Mouse (Mus musculus): ENCODE measurements around the gene Nid2. TPM values are rescaled to one million over a fixed set of nuclear protein-coding genes. Genes with fewer than 3 reads are reported as not detected.

The Nid2 gene
- polyA plus RNA-seq, 1 experiment, result 7.0 TPM

GRCm38 (mm10) chr14:19803222-19803621 lies 52.2 kb downstream of the Nid2 start:
- Histone ChIP-seq H3K4me3 (ENCODE audit: control insufficient read depth, low read depth, low read length) (no peak overlapping the region), H3K27ac (ENCODE audit: control insufficient read depth, insufficient read depth, low read depth, low read length) (no peak overlapping the region), H3K36me3 (ENCODE audit: control insufficient read depth, insufficient read depth, low read length) (no peaks in the 10 kb centered on the region), H3K27me3 (ENCODE audit: control insufficient read depth, insufficient read depth, low read length) (no peaks in the 10 kb centered on the region), H3K4me1 (ENCODE audit: control insufficient read depth, insufficient read depth, low read length) (peaks cover 7% of the 10 kb centered on the region)
- TF ChIP-seq CTCF (IDR thresholded peaks at IDR 0.05; ENCODE audit: control insufficient read depth, insufficient read depth, insufficient replicate concordance, low read depth, low read length) (no peak), POLR2A (IDR thresholded peaks at IDR 0.05; ENCODE audit: control insufficient read depth, low read depth, low read length) (no peak)

- Histone ChIP-seq H3K4me3 (ENCODE audit: control insufficient read depth, low read depth, low read length) (no peak overlapping the region), H3K4me1 (ENCODE audit: control insufficient read depth, insufficient read depth, low read length) (peaks cover 7% of the 10 kb centered on the region), H3K27me3 (ENCODE audit: control insufficient read depth, insufficient read depth, low read length) (no peaks in the 10 kb centered on the region), H3K36me3 (ENCODE audit: control insufficient read depth, insufficient read depth, low read length) (no peaks in the 10 kb centered on the region), H3K27ac (ENCODE audit: control insufficient read depth, insufficient read depth, low read depth, low read length) (no peak overlapping the region)
- TF ChIP-seq POLR2A (IDR thresholded peaks at IDR 0.05; ENCODE audit: control insufficient read depth, low read depth, low read length) (no peak), CTCF (IDR thresholded peaks at IDR 0.05; ENCODE audit: control insufficient read depth, insufficient read depth, insufficient replicate concordance, low read depth, low read length) (no peak)
These were observed 52.6 kb downstream of the Nid2 start for GRCm38 (mm10) chr14:19803623-19804022.

GRCm38 (mm10) chr14:19807339-19807738 lies 56.3 kb downstream of the Nid2 start:
- H3K27me3 ChIP-seq (ENCODE audit: control insufficient read depth, insufficient read depth, low read length), result no peaks in the 10 kb centered on the region
- TF ChIP-seq CTCF (IDR thresholded peaks at IDR 0.05; ENCODE audit: control insufficient read depth, insufficient read depth, insufficient replicate concordance, low read depth, low read length) (no peak), POLR2A (IDR thresholded peaks at IDR 0.05; ENCODE audit: control insufficient read depth, low read depth, low read length) (no peak)
- H3K4me1 ChIP-seq (ENCODE audit: control insufficient read depth, insufficient read depth, low read length), result peaks cover 7% of the 10 kb centered on the region
- no peak overlapping the region for H3K27ac ChIP-seq (ENCODE audit: control insufficient read depth, insufficient read depth, low read depth, low read length)
- H3K36me3 ChIP-seq (ENCODE audit: control insufficient read depth, insufficient read depth, low read length), result peaks cover 2% of the 10 kb centered on the region
- H3K4me3 ChIP-seq (ENCODE audit: control insufficient read depth, low read depth, low read length), result no peak overlapping the region

- peaks cover 2% of the 10 kb centered on the region for H3K36me3 ChIP-seq (ENCODE audit: control insufficient read depth, insufficient read depth, low read length)
- H3K4me1 ChIP-seq (ENCODE audit: control insufficient read depth, insufficient read depth, low read length), result peaks cover 7% of the 10 kb centered on the region
- no peak overlapping the region for H3K4me3 ChIP-seq (ENCODE audit: control insufficient read depth, low read depth, low read length)
- TF ChIP-seq CTCF (IDR thresholded peaks at IDR 0.05; ENCODE audit: control insufficient read depth, insufficient read depth, insufficient replicate concordance, low read depth, low read length) (no peak), POLR2A (IDR thresholded peaks at IDR 0.05; ENCODE audit: control insufficient read depth, low read depth, low read length) (no peak)
- H3K27ac ChIP-seq (ENCODE audit: control insufficient read depth, insufficient read depth, low read depth, low read length), result no peak overlapping the region
- H3K27me3 ChIP-seq (ENCODE audit: control insufficient read depth, insufficient read depth, low read length), result no peaks in the 10 kb centered on the region
These were observed 56.8 kb downstream of the Nid2 start for GRCm38 (mm10) chr14:19807858-19808257.

GRCm38 (mm10) chr14:19809934-19810333 lies 58.9 kb downstream of the Nid2 start:
- peaks cover 2% of the 10 kb centered on the region for H3K36me3 ChIP-seq (ENCODE audit: control insufficient read depth, insufficient read depth, low read length)
- H3K27ac ChIP-seq (ENCODE audit: control insufficient read depth, insufficient read depth, low read depth, low read length), result no peak overlapping the region
- H3K27me3 ChIP-seq (ENCODE audit: control insufficient read depth, insufficient read depth, low read length), result no peaks in the 10 kb centered on the region
- H3K4me3 ChIP-seq (ENCODE audit: control insufficient read depth, low read depth, low read length), result no peak overlapping the region
- no peak for TF ChIP-seq CTCF (IDR thresholded peaks at IDR 0.05; ENCODE audit: control insufficient read depth, insufficient read depth, insufficient replicate concordance, low read depth, low read length)
- no peak for TF ChIP-seq POLR2A (IDR thresholded peaks at IDR 0.05; ENCODE audit: control insufficient read depth, low read depth, low read length)
- H3K4me1 ChIP-seq (ENCODE audit: control insufficient read depth, insufficient read depth, low read length), result peaks cover 6% of the 10 kb centered on the region

GRCm38 (mm10) chr14:19813061-19813460 lies 62.0 kb downstream of the Nid2 start:
- Histone ChIP-seq H3K4me1 (ENCODE audit: control insufficient read depth, insufficient read depth, low read length) (no peaks in the 10 kb centered on the region), H3K27ac (ENCODE audit: control insufficient read depth, insufficient read depth, low read depth, low read length) (no peak overlapping the region), H3K36me3 (ENCODE audit: control insufficient read depth, insufficient read depth, low read length) (peaks cover 2% of the 10 kb centered on the region), H3K27me3 (ENCODE audit: control insufficient read depth, insufficient read depth, low read length) (no peaks in the 10 kb centered on the region), H3K4me3 (ENCODE audit: control insufficient read depth, low read depth, low read length) (no peak overlapping the region)
- no peak for TF ChIP-seq POLR2A (IDR thresholded peaks at IDR 0.05; ENCODE audit: control insufficient read depth, low read depth, low read length)
- TF ChIP-seq CTCF (IDR thresholded peaks at IDR 0.05; ENCODE audit: control insufficient read depth, insufficient read depth, insufficient replicate concordance, low read depth, low read length), result no peak

- H3K36me3 ChIP-seq (ENCODE audit: control insufficient read depth, insufficient read depth, low read length), result no peaks in the 10 kb centered on the region; the same call in 1 of the 2 replicates
- TF ChIP-seq CTCF (IDR thresholded peaks at IDR 0.05; ENCODE audit: control insufficient read depth, insufficient read depth, insufficient replicate concordance, low read depth, low read length) (peak; percentile 42; the same call in 1 of the 2 replicates), POLR2A (IDR thresholded peaks at IDR 0.05; ENCODE audit: control insufficient read depth, low read depth, low read length) (no peak)
- H3K27ac ChIP-seq (ENCODE audit: control insufficient read depth, insufficient read depth, low read depth, low read length), result no peak overlapping the region
These were observed 66.9 kb downstream of the Nid2 start for GRCm38 (mm10) chr14:19817949-19818348.

GRCm38 (mm10) chr14:19821686-19822085 lies 70.6 kb downstream of the Nid2 start:
- no peaks in the 10 kb centered on the region; the same call in 1 of the 2 replicates for H3K36me3 ChIP-seq (ENCODE audit: control insufficient read depth, insufficient read depth, low read length)
- H3K27ac ChIP-seq (ENCODE audit: control insufficient read depth, insufficient read depth, low read depth, low read length), result no peak overlapping the region
- no peaks in the 10 kb centered on the region for H3K27me3 ChIP-seq (ENCODE audit: control insufficient read depth, insufficient read depth, low read length)
- no peak overlapping the region for H3K4me3 ChIP-seq (ENCODE audit: control insufficient read depth, low read depth, low read length)
- TF ChIP-seq POLR2A (IDR thresholded peaks at IDR 0.05; ENCODE audit: control insufficient read depth, low read depth, low read length) (no peak), CTCF (IDR thresholded peaks at IDR 0.05; ENCODE audit: control insufficient read depth, insufficient read depth, insufficient replicate concordance, low read depth, low read length) (no peak)
- no peaks in the 10 kb centered on the region for H3K4me1 ChIP-seq (ENCODE audit: control insufficient read depth, insufficient read depth, low read length)

More at GRCm38 (mm10) chr14:19817949-19818348, 66.9 kb downstream of the Nid2 start:
- H3K27me3 ChIP-seq (ENCODE audit: control insufficient read depth, insufficient read depth, low read length), result no peaks in the 10 kb centered on the region
- H3K4me1 ChIP-seq (ENCODE audit: control insufficient read depth, insufficient read depth, low read length), result no peaks in the 10 kb centered on the region
- no peak overlapping the region for H3K4me3 ChIP-seq (ENCODE audit: control insufficient read depth, low read depth, low read length)
